Mouse (Mus musculus): ENCODE results near the gene Spag9. TPM values are rescaled to one million over a fixed set of nuclear protein-coding genes. Genes with fewer than 3 reads are reported as not detected.

Spag9 gene
- total and polyA plus RNA-seq, 3 experiments: 21.0 to 32.1 (median 22.6) TPM

- H3K9me3 ChIP-seq (replicated peaks; ENCODE audit: low read length): no peaks in the 10 kb centered on the region
- H3K4me1 ChIP-seq (ENCODE audit: control insufficient read depth in 1 of 2, insufficient read depth in 2 of 2): peaks cover 47 to 59% of the 10 kb centered on the region in 2 experiments
- H3K79me2 ChIP-seq (replicated peaks; ENCODE audit: control insufficient read depth, extremely low read depth, insufficient read depth, poor library complexity, severe bottlenecking): no peaks in the 10 kb centered on the region
- peak overlapping the region; percentile 20 for H3K9ac ChIP-seq (ENCODE audit: insufficient read depth, low read depth)
- no peak overlapping the region for H3K4me3 ChIP-seq (replicated peaks in 1 of 3; ENCODE audit: low read depth in 2 of 3, low read length in 2 of 3, poor library complexity in 1 of 3)
- DNase-seq (ENCODE audit: extremely low read depth): peak; percentile 64
- H3K27me3 ChIP-seq (replicated peaks): peaks cover 7% of the 10 kb centered on the region
- H3K27ac ChIP-seq (ENCODE audit: insufficient read depth, low read depth): no peak overlapping the region
- H3K36me3 ChIP-seq (replicated peaks in 1 of 2; ENCODE audit: control insufficient read depth in 1 of 2, insufficient read depth in 1 of 2, low read length in 1 of 2): no peaks in the 10 kb centered on the region
- H3K4me2 ChIP-seq (ENCODE audit: insufficient read depth, low read depth, poor library complexity, severe bottlenecking): peak overlapping the region; percentile 89
- TF ChIP-seq ELF1 (IDR thresholded peaks at IDR 0.05; ENCODE audit: low read depth, low read length): 0 out of 2 replicates have a peak, but pooled peaks have one; percentile 33
- TF ChIP-seq USF1 (IDR thresholded peaks at IDR 0.05; ENCODE audit: low read depth, low read length): no peak
- no peak for TF ChIP-seq CTCF (conservative IDR thresholded peaks at IDR 0.05 in 1 of 2, IDR thresholded peaks at IDR 0.05 in 1 of 2; ENCODE audit: low read depth in 2 of 2, low read length in 2 of 2)
- TF ChIP-seq JUND (conservative IDR thresholded peaks at IDR 0.05; ENCODE audit: low read depth, low read length): no peak
- TF ChIP-seq PAX5 (IDR thresholded peaks at IDR 0.05; ENCODE audit: low read length): no peak
- TF ChIP-seq UBTF (IDR thresholded peaks at IDR 0.05; ENCODE audit: low read depth, low read length): no peak
- no peak for TF ChIP-seq TCF12 (IDR thresholded peaks at IDR 0.05; ENCODE audit: low read depth, low read length)
- peak; percentile 52; the same call in 1 of the 2 replicates for TF ChIP-seq EP300 (IDR thresholded peaks at IDR 0.05; ENCODE audit: low read length)
- TF ChIP-seq MYC (IDR thresholded peaks at IDR 0.05; ENCODE audit: low read depth, low read length): 0 out of 2 replicates have a peak, but pooled peaks have one; percentile 19
- TF ChIP-seq MAZ (IDR thresholded peaks at IDR 0.05; ENCODE audit: low read depth, low read length): no peak
- TF ChIP-seq ETS1 (conservative IDR thresholded peaks at IDR 0.05; ENCODE audit: low read depth, low read length): no peak; the same call in 1 of the 2 replicates
- 0 out of 2 replicates have a peak, but pooled peaks have one; percentile 43 for TF ChIP-seq IRF4 (IDR thresholded peaks at IDR 0.05; ENCODE audit: low read depth, low read length)
- TF ChIP-seq USF2 (conservative IDR thresholded peaks at IDR 0.05; ENCODE audit: low read depth, low read length): no peak
- no peak for TF ChIP-seq MXI1 (IDR thresholded peaks at IDR 0.05; ENCODE audit: low read depth, low read length)
- TF ChIP-seq KAT2A (IDR thresholded peaks at IDR 0.05; ENCODE audit: insufficient replicate concordance, low read length): no peak
- 0 out of 2 replicates have a peak, but pooled peaks have one; percentile 15 for TF ChIP-seq SIN3A (IDR thresholded peaks at IDR 0.05; ENCODE audit: low read length)
- TF ChIP-seq POLR2A (IDR thresholded peaks at IDR 0.05; ENCODE audit: low read depth, low read length): peak; percentile 44; the same call in 1 of the 2 replicates
- TF ChIP-seq ZKSCAN1 (IDR thresholded peaks at IDR 0.05; ENCODE audit: borderline replicate concordance, low read depth, low read length): no peak
- TF ChIP-seq POLR2AphosphoS2 (IDR thresholded peaks at IDR 0.05; ENCODE audit: low read depth, low read length): no peak
- TF ChIP-seq SMC3 (IDR thresholded peaks at IDR 0.05; ENCODE audit: low read depth, low read length): no peak
- TF ChIP-seq TBP (conservative IDR thresholded peaks at IDR 0.05; ENCODE audit: low read depth, low read length): no peak
- TF ChIP-seq ZMIZ1 (IDR thresholded peaks at IDR 0.05; ENCODE audit: low read depth, low read length): no peak
- no peak for TF ChIP-seq CHD2 (IDR thresholded peaks at IDR 0.05; ENCODE audit: low read length)
- TF ChIP-seq BHLHE40 (IDR thresholded peaks at IDR 0.05; ENCODE audit: low read depth, low read length): no peak
- no peak for TF ChIP-seq ZNF384 (IDR thresholded peaks at IDR 0.05; ENCODE audit: low read depth, low read length)
- in situ Hi-C loops (cut with MboI; ENCODE audit: low pct_ligation_motif_present, low pct_unique_long_range_greater_than_20kb, low sequenced_read_pairs) (no loop called here), dilution Hi-C loops (cut with MboI; ENCODE audit: extremely low pct_ligation_motif_present, extremely low pct_unique_long_range_greater_than_20kb, low sequenced_read_pairs) (no loop called here)
Measured at GRCm38 (mm10) chr11:94161267-94161646, 165.4 kb downstream of the Spag9 start.

All from CH12.LX (cell line).